Mouse (Mus musculus) macrophage (primary cell): ENCODE measurements around the gene Btnl6. TPM values are rescaled to one million over a fixed set of nuclear protein-coding genes. Genes with fewer than 3 reads are reported as not detected.

ENCODE experiments used
- H3K27ac ChIP-seq: fragments of 350-480 bp; formaldehyde crosslinking; 2 replicates; pipeline ENCODE4 v1.9.0; 2021
- H3K36me3 ChIP-seq: fragments of 350-480 bp; formaldehyde crosslinking; 2 replicates; pipeline ENCODE4 v1.9.0; 2021; ENCODE audit errors: inconsistent target
- H3K4me3 ChIP-seq: fragments of 350-480 bp; formaldehyde crosslinking; 2 replicates; pipeline ENCODE4 v1.9.0; 2021; ENCODE audit errors: inconsistent target
- H3K79me2 ChIP-seq: fragments of 350-480 bp; formaldehyde crosslinking; 2 replicates; pipeline ENCODE4 v1.9.0; 2021; ENCODE audit errors: inconsistent target
- WGBS: methylation state at CpG from one replicate; pipeline ENCODE4 v1.1.7; 2026; ENCODE audit warnings: inconsistent platforms; ENCODE audit not compliant: missing documents; 5-methylcytosine and 5-hydroxymethylcytosine counted together
- polyA plus RNA-seq: library from polyadenylated mRNA; stranded (reverse); fragments of 250-400 nt; gene quantifications from 3 replicates; pipeline ENCODE4 v1.2.4, GENCODE M21; 2018; ENCODE audit warnings: inconsistent platforms
- total RNA-seq, 78 experiments: library from RNA; depleted of rRNA; stranded (reverse); fragments of 250-400 nt; gene quantifications; 1 replicate in 9 of 78; 2 replicates in 24 of 78; 3 replicates in 43 of 78; 4 replicates in 2 of 78; pipeline ENCODE4 v1.2.4; 2018; ENCODE audit warnings: inconsistent platforms in 56 of 78

Btnl6 gene
- under 1 TPM in 1 of 26 experiments, not detected in 25; 0.67 TPM for total RNA-seq (2018; cell fraction: chromatin; rRNA removed)
- total RNA-seq (2018; cell fraction: cytosol; rRNA removed), result under 1 TPM in 3 of 26 experiments, not detected in 23; 0.09 to 0.17 (median 0.10) TPM
- total RNA-seq (2018; cell fraction: nucleus; rRNA removed), result under 1 TPM in 5 of 26 experiments, not detected in 21; 0.34 to 0.64 (median 0.45) TPM
- polyA plus RNA-seq, result 0.09 to 0.27 TPM in 2 of 3 replicates, not detected in the other

DNA sequence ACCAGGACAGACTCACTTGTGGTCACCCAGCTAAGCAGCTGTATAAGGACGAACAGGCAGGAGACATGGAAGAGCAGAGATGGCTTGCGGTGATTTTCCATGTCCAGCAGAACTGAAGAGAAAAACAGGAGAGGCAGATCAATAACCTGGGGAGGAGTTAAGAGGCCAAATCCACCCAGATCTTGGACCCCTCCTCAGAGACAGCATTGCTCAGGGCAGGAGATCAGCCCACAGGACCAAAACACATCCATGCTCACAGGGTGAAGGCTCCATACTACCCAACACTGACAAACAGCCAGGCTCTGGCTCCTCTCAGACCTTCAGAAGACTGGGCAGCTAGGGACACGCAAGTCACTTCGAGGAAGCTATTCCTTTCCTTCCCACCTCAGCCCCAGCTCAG is at the start of gene Btnl6:
Gene Btnl6 (minus strand): TSS at position 101 of the 400 bp plus-strand sequence.
- Histone ChIP-seq H3K79me2 (no peaks in the 10 kb centered on the region), H3K36me3 (no peaks in the 10 kb centered on the region), H3K27ac (no peak within 1 kb of the TSS), H3K4me3 (no peak within 1 kb of the TSS)
- 97% methylated on average over 4 of the region's 4 CpGs for WGBS

DNA sequence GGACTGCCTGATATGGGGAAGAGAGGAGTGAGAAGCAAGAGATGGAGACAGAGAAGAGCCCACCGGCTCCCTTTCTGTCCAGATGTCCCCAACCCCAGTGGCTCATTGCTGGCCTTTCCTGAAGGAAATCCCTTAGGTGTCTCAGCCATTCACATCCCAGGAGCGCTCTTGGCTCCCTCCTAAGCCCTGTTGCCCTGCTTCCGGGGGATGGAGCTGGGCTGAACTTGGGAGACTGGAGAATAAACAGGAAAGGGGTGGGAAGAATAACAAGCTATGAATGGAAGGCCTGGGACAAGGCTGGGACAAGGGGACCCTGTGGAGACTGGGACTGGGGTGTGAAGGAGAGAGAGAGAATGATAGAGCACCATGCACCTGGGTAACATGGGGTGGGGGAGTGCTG is 47.6 kb upstream of the Btnl6 start:
- H3K4me3 ChIP-seq, result no peak overlapping the region
- no peak overlapping the region for H3K27ac ChIP-seq
- no peaks in the 10 kb centered on the region for H3K79me2 ChIP-seq
- H3K36me3 ChIP-seq, result no peaks in the 10 kb centered on the region
- WGBS, result 100% methylated on average over 1 of the region's 3 CpGs

DNA sequence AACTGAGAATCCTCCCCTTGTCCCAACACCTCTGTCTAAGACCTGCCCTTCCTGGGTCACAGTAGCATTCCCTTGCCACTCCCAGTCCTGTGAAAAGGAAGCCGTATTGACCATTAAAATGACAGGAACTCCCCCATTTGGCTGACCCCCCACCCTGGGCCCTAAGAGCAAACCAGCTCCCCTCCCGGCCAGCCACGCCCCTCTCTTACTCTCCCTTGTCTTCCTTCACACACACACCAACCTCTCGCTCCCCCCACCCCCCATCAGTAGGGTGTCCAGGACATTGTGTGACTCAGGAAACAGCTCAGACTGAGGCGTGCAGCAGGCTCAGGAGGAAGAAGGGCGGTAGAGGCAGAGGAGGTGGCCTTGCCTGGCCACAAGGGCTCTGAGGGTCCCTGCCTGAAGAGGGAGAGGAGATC is 46.9 kb upstream of the Btnl6 start, which contains the start of gene Notch4:
Gene Notch4 (plus strand): TSS at position 266 of the 419 bp plus-strand sequence.
- 42% methylated on average over 6 of the region's 6 CpGs for WGBS
- Histone ChIP-seq H3K79me2 (no peaks in the 10 kb centered on the region), H3K36me3 (no peaks in the 10 kb centered on the region), H3K27ac (no peak within 1 kb of the TSS), H3K4me3 (no peak within 1 kb of the TSS)

DNA sequence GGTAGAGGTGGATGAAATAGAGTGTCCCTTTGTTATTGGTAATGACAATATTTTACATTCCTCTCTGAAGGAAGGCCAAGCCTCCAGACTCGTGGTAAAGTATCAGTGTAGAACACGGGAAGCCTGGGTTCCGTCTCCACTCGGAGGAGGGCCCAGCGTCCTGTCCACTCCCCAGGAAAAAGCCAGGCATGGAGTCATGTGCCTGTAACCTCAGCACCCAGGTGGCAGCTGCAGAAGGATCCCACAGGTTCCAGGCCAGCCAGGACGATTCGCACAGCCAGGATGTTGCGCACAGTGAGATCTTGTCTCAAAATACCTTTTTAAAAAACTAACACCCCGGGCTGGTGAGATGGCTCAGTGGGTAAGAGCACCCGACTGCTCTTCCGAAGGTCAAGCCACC is 46.2 kb upstream of the Btnl6 start:
- 95% methylated on average over 11 of the region's 11 CpGs for WGBS
- no peaks in the 10 kb centered on the region for H3K36me3 ChIP-seq
- H3K79me2 ChIP-seq, result no peaks in the 10 kb centered on the region
- H3K27ac ChIP-seq, result no peak overlapping the region
- no peak overlapping the region for H3K4me3 ChIP-seq

DNA sequence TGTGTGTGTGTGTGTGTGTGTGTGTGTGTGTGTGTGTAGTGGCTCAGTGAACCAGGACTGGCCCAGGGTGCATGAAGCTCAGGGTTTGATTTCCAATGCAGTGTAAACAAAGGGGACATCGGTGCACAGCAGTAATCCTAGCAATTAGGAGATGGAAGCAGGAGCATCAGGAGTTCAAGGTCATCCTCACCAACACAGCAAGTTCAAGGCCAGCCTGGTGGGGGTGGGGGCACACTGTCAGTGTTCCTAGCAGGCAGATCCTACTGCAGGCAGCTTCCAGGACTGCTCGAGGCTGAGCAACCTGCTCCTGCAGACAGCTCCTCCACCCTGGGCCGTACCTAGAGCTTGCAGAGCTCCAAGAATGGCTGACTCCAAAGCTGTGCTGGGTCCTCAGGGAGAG is 45.4 kb upstream of the Btnl6 start:
- Histone ChIP-seq H3K79me2 (no peaks in the 10 kb centered on the region), H3K27ac (no peak overlapping the region)
- 95% methylated on average over 3 of the region's 3 CpGs for WGBS

DNA sequence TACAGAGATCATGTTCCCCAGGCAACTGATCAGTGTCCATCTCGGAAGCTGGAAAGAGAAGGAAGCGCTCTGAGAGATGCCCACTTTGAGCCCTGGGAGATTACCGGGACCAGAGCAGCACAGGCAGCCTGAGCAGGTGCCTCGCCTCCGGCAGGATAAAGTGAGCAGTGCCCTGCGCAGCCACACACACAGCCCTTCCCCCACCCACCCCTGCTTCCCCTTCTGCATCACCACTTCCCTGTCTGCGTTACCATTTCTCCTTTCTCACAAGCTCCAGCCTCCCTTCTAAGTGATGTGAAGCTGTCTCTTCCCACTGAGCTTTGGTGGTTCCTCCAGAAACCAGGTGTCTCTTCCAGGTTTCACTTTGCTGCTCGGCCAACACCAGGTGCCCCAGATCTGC is 44.0 kb upstream of the Btnl6 start:
- Histone ChIP-seq H3K36me3 (no peaks in the 10 kb centered on the region), H3K27ac (0 out of 2 replicates have a peak overlapping the region, but pooled peaks have one; percentile 12), H3K79me2 (no peaks in the 10 kb centered on the region), H3K4me3 (no peak overlapping the region)
- 3% methylated on average over 8 of the region's 8 CpGs for WGBS

More for the DNA sequence above, 45.4 kb upstream of the Btnl6 start:
- H3K4me3 ChIP-seq, result no peak overlapping the region
- H3K36me3 ChIP-seq, result no peaks in the 10 kb centered on the region

DNA sequence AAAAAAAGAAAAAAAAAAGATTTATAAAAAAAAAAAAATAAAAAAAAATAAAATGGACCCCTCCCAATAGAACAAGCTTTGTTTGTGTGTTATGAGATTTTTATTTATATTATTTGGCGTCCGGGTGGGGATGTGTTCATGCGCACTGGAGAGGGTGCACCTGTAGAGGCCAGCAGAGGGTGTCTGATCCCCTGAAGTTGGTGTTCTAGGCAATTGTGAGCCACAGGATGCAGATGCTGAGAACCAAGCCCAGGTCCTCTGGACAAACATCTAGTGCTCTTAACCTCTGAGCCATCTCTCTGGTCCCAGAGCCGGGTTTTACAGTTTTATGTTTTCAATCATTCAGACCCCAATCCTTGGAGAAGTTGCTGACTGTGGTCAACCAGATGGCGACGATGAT is 43.3 kb upstream of the Btnl6 start:
- 81% methylated on average over 6 of the region's 6 CpGs for WGBS
- H3K36me3 ChIP-seq, result no peaks in the 10 kb centered on the region
- no peak overlapping the region for H3K4me3 ChIP-seq
- no peak overlapping the region for H3K27ac ChIP-seq
- H3K79me2 ChIP-seq, result no peaks in the 10 kb centered on the region

DNA sequence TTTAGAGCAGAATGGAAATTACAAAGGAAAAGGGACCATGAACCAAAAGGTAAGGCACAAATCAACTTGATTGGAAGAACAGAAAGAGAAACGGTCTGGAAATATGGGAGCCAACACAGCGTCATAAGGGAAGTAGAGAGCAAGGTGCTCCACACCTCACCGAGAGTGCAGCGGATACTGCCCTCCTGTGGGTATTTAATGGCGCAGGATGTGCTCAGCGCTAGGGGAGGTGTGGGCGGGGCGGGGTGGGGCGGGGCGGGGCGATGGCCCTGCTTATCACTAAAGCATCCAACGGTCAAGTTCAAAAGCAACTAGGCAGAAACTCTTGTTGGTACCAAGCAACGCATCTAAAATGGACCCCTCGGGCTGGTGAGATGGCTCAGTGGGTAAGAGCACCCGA is 42.7 kb upstream of the Btnl6 start:
- H3K36me3 ChIP-seq, result no peaks in the 10 kb centered on the region
- no peak overlapping the region for H3K4me3 ChIP-seq
- WGBS, result 80% methylated on average over 4 of the region's 15 CpGs
- H3K27ac ChIP-seq, result no peak overlapping the region
- no peaks in the 10 kb centered on the region for H3K79me2 ChIP-seq

DNA sequence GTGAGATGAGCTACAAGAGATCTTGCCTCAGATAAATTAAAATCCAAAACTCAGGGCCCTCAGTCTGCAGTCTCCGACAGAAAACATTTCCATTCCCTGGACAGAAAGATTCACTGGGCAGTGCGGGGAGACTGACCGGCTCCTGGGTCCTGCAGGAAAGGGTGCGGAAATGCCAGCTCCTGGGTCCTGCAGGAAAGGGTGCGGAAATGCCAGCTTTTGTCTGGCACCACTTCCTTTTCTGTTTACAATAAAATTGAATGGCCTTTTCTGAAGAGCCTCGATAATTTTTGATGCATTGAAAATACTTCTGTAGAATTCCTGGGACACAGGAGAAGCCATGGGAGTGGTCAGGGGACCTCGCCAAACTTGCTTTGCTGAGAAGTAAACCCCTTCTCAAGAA is 42.0 kb upstream of the Btnl6 start:
- no peaks in the 10 kb centered on the region for H3K36me3 ChIP-seq
- H3K4me3 ChIP-seq, result no peak overlapping the region
- WGBS, result 88% methylated on average over 7 of the region's 7 CpGs
- H3K79me2 ChIP-seq, result no peaks in the 10 kb centered on the region
- no peak overlapping the region for H3K27ac ChIP-seq

DNA sequence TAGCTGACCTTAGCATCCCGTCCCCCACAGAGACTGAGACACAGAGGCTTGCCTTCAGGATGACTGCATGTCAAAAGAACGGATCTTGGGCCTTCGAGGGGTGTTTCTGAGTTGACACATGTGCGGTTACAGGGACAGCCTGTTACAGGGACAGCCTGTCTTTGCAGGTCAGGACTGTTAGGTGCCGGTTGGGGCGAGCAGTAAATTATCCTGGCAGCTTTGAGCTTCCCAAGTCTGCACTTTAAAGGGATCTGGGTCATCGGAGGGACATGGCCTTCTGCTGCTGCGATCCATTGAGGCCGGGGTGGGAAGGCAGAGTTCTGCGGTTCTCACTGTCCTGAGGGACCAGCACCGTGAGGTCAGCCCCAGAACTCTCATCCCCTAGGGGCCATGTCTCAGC is 40.3 kb upstream of the Btnl6 start:
- no peaks in the 10 kb centered on the region for H3K79me2 ChIP-seq
- peak overlapping the region; percentile 71 for H3K27ac ChIP-seq
- no peak overlapping the region for H3K4me3 ChIP-seq
- 90% methylated on average over 10 of the region's 11 CpGs for WGBS
- no peaks in the 10 kb centered on the region for H3K36me3 ChIP-seq

DNA sequence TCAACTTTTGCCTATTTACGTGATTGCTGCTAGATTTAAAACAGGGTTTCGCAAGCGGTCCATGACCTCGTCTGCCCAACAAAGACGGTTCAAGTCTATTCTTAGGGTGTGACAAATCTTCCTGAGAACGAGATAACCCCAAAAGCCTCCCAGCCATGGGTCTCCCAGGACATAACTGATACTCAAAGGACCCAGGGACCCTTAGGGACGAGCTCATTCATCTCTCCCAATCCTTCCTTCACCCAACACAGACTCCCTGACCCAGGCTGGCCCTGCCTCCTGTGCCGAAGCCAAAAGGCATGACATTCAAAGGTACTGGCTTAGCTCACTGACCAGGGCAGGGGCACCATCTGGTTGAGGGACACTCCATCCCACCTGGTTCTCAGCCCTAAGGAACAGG is 39.3 kb upstream of the Btnl6 start:
- H3K27ac ChIP-seq, result peak overlapping the region; percentile 71
- no peaks in the 10 kb centered on the region for H3K36me3 ChIP-seq
- no peak overlapping the region for H3K4me3 ChIP-seq
- WGBS, result 44% methylated on average over 8 of the region's 8 CpGs
- H3K79me2 ChIP-seq, result no peaks in the 10 kb centered on the region

DNA sequence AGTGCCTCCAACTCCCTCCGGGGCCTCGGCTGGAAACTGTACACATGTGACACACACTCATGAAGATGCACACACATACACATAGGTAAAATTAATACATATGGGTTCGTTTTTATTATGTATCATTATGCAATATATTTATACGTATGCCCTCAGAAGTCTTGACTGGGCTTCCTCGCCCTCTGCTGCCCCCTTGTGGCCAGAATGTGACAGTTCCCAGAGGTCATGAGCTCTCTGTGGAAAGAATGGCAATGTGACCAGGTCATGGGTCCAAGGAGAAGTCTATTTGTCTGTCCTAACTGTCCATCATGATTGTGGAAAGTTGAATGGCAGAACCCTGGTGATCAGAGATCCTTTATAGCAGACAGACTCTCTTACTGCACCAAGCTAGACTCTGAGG is 38.3 kb upstream of the Btnl6 start:
- WGBS, result 20% methylated on average over 5 of the region's 5 CpGs
- H3K36me3 ChIP-seq, result no peaks in the 10 kb centered on the region
- H3K4me3 ChIP-seq, result no peak overlapping the region

DNA sequence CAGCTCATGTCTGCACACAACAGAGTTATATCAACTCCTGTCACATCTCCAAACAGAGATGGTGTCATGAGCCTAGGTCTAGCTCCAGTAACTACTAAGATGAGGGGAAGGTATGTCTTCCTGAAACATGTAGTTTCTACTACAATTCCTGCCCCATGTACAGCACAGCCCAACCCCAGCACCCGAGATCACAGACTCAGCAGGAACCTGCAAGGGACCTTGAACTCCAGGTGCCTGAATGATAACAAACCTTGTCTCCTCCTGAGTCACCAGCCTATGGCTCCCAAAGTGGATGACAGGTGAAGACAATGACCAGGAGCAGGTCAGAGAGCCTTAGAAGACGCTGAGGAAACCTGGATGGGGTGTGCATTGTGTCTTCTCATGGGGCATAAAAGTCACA is 32.7 kb upstream of the Btnl6 start:
- Histone ChIP-seq H3K27ac (no peak overlapping the region), H3K36me3 (no peaks in the 10 kb centered on the region), H3K79me2 (no peaks in the 10 kb centered on the region), H3K4me3 (no peak overlapping the region)
- 87% methylated on average over 2 of the region's 2 CpGs for WGBS

More for the DNA sequence above, 38.3 kb upstream of the Btnl6 start:
- no peaks in the 10 kb centered on the region for H3K79me2 ChIP-seq
- peak overlapping the region; percentile 71 for H3K27ac ChIP-seq

DNA sequence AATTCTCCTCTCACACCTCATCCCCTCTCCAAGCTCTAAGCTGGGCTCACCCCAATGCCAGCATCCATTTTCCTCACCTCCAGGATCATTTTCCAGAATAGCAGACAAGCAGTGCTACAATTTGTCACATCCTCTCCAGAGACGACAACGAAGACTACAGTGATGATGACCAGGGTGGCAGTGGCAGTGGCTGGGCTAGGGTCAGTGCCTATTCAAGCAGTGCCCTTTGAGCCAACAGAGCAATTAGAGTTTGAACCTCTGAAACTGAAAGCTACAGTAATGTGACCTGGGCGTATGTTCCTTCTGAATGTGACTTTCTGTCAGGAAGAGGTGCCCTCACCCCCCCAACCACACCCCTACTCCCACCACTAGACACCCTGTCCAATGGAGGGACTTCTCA is 32.0 kb upstream of the Btnl6 start:
- 76% methylated on average over 3 of the region's 3 CpGs for WGBS

DNA sequence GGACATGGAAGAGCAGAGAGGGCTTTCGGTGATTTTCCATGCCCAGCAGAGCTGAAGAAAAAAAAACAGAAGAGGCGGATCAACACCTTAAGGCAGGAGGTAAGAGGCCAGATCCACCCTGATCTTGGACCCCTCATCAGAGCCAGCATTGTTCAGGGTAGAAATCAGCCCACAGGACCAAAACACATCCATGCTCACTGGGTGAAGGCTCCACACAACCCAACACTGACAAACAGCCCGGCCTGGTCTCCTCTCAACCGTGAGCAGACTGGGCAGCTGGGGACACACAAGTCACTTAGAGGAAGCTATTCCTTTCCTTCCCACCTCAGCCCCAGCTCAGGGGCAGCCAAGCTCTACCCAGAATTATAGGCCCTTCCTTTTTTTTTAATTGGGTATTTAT is 30.4 kb upstream of the Btnl6 start:
- 83% methylated on average over 4 of the region's 4 CpGs for WGBS
- H3K79me2 ChIP-seq, result no peaks in the 10 kb centered on the region
- H3K36me3 ChIP-seq, result no peaks in the 10 kb centered on the region
- no peak overlapping the region for H3K27ac ChIP-seq
- no peak overlapping the region for H3K4me3 ChIP-seq

More for the DNA sequence above, 32.0 kb upstream of the Btnl6 start:
- no peak overlapping the region for H3K27ac ChIP-seq
- no peaks in the 10 kb centered on the region for H3K79me2 ChIP-seq
- H3K4me3 ChIP-seq, result no peak overlapping the region
- no peaks in the 10 kb centered on the region for H3K36me3 ChIP-seq

DNA sequence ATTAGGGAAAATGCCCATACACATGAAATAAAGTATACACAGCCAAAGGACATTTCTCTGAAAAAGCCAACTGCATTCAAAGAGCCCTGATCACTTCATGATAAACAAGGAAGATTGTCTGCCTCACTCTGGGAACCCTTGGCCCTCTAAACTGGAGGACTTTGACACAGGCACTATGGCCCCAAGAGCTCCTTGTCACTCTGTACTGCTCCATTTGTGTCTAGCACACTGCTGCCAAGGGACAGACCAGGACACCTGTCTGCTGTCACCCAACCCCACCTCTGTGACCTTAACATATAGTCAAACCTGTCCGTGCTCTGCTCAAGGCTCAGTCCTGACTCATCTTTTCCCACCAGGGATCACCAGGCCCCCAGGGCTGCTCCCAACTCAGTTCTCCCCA is 29.6 kb upstream of the Btnl6 start:
- WGBS, result 100% methylated on average over 1 of the region's 1 CpGs
- Histone ChIP-seq H3K36me3 (no peaks in the 10 kb centered on the region), H3K4me3 (no peak overlapping the region), H3K79me2 (no peaks in the 10 kb centered on the region), H3K27ac (no peak overlapping the region)
